Mouse (Mus musculus) layer of hippocampus, adult 9-11 months (tissue): Measurements from ENCODE around the gene Ift122.

Experiments
- DNase-seq: peaks from one replicate; pipeline ENCODE4 v3.0.0; 2022

Gene Ift122

DNA sequence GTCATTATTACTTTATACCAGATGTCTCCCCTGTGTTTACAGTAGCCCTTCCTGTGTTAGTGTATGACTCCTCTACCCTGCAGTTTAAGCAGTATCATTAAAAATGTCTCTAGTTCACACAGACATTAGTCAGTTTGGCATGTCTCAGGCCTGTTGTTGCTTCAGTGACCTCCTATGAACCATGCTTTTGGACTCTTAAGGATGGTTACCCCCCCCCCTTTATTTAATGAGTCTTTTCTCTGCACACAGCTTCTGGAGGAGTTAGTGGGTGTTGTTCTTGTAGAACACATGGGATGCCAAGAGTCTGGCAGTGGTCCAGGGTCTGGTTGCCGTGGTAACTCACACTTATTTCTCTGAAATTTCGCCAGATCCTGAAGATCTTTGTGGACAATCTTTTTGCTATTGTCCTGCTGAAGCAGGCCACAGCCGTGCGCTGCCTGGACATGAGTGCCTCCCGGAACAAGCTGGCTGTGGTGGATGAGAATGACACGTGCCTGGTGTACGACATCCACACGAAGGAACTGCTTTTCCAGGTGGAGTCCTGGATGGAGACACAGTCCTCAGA, 38.3 kb downstream of the Ift122 start:
- peak; percentile 69 for DNase-seq

DNA sequence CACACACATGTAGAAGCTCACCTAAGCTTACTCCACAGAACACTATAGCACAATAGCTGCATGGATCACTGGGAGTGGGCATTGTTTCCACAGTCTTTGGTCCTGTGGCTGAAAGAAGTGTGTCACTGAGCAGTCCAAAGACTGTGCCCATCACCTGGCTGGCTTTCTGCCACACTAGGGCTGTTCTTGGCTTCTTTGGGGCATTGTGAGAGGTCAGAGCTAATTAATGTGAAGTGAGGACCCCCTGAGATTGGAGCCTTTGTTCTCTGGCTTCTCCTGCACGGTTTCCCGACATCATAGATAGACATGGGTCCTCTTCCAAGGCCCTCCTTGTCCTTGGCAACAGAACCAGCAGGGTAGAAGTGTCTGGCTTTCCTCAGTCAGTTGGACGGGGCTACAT, 39.1 kb downstream of the Ift122 start:
- no peak for DNase-seq

GRCm38 (mm10) chr6:115896346-115896745, 43.1 kb downstream of the Ift122 start:
- no peak for DNase-seq

DNA sequence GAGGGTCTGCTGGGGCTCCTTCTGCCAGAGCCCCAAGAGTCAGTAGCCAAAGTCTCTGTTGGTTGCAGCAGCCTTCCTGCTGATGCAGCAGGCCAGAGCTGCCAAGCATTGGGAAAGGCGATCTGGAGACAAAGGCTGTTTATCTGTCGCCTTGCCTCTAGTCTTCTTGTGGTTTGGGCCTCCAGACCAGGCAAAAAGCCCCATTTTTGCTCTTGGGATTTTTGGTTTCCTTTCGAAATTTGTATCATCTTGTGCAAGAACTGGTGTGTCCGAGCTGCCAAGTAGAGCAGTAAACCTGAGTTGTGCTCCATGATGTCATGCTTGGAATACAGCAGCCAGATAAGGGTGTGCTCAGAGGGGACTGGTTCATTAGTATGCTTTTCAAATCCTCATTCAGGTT, 43.8 kb downstream of the Ift122 start:
- no peak for DNase-seq

DNA sequence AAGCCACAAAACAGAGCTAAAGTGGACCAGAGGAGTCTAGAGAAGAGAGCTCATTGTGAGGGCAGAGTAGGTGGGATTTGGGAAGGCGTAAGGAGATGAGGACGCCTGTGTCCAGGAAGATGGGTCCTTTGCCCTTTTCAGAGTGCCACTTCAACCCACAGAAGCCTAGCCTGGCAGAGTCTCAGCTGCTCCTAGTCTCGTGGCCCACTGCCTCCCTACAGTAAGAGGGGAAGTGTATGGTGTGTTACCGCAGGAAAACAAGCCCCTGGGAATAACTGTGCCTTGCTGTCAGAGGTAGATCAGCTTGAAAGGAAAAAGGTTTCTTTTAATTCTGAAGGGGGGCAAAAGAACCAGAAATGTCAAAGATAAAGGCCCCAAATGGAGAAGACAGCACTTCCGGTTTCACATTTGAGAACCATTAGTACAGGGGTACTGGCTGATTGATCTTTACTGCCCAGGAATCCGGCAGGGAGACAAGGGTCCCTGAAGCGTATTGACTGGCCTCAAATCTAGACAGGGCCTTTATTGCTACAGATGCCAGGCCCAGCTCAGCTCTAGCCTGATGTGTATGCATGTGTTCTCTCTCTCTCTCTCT, 44.8 kb downstream of the Ift122 start:
- DNase-seq = no peak

DNA sequence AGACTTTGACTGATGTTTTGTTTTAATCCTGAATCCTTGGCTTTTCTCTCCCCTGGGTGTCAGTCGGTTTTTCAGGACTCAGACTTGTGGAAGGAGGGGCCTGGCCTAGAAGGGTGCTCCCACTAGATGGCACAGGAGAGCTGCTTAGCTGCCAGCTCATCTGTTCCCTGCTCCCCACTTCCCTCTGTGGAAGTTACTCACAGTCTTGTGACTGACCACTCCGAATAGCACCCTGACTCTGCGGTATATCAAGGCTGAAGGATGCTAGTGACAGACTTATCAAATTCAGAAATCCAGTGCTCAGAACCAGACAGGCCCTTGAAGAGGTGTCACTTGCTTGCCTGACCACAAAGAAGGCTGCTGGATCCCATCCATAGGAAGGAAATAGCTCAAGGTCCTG, 47.8 kb downstream of the Ift122 start:
- peak; percentile 88 for DNase-seq

DNA sequence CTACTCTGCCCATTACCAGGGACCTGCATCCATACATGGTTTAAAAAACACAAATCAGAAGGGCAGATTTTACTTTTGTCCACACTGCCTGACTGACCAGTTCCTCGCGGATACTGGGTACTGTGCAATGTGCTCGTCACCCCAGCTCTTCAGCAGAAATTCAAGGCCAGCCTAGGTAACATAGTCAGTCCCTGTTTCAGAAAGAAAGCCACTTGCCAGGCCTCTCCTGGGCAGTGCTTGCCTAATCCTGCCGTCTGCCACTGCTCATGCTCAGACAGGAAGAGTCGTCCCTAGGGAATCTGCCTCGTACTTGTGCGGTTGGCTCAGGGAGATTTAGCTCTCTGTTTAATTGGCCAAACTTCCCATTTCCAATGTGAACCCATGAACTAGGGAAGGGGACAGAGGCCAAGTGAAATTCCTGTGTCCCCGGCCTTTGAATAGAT, 48.2 kb downstream of the Ift122 start:
- no peak for DNase-seq

DNA sequence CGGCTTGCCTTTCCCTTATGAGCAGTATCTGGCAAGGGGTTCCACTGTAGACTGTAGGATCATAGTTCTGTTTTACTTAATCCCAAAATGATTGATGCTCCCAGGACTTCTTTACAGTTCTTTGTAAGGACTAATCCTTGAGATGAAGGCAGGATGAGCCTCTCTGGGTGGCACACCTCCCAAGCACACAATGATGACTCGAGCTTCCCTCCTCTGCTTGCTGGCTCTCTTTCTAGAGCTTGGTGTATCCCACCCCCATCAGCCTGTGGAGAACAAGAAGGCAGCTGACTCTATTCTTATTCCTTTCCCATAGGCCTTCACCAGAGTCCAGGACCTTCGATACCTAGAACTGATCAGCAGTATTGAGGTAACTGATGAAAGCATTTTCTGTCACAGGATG, 49.3 kb downstream of the Ift122 start:
- no peak for DNase-seq

DNA sequence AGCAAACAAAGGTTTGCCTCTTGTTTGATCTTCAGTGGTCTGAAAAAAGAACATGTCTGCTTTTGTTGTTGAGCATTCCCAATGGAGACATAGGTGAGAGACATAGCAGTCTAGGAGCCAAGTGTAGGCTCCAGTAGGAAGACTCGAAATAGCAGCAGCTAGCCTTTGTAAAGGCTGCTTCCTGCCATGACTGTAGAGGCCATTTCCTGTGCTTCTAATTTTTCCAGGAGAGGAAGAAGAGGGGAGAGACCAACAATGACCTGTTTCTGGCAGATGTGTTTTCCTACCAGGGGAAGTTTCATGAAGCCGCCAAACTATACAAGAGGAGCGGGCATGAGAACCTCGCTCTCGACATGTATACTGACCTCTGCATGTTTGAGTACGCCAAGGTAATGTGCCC, 52.3 kb downstream of the Ift122 start:
- no peak for DNase-seq

DNA sequence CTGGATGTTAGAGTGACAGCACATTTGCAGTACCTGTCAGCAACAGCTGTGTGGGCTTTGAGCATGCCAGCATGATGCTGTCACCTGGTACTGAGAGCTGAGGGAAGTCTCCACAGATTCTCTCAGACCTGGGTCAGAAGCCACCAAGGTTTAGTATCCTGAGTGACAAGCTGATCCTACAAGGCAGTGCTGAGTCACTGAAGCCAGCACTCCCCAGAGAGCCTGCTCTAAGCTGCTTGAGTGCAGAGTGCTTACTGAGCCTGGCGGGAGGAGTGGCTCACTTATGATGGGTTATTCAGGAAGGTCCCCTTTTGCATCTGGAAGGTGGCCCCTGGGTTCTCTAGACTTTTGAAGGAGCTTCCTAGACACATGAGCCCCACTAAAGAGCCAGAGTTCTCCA, 53.2 kb downstream of the Ift122 start:
- DNase-seq = no peak

DNA sequence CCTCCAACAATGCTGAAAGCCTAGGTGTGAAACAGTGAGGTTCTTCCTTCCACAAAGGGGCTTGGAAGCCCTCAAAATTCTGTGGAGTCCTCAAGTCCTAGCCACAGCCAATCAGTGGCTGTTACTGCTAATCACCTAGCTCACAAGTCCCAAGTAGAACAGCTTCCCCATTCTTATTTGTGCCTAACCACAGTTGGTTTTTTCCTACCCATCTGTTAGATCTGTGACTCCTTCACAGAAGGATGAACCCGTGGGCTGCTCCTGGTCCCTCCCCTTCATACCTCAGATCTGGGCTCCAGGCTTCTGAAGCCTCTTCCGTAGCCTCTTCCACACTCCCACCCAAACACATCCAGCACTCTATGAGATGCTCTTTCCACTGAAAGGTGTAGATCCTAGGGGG, 53.6 kb downstream of the Ift122 start:
- DNase-seq = no peak

DNA sequence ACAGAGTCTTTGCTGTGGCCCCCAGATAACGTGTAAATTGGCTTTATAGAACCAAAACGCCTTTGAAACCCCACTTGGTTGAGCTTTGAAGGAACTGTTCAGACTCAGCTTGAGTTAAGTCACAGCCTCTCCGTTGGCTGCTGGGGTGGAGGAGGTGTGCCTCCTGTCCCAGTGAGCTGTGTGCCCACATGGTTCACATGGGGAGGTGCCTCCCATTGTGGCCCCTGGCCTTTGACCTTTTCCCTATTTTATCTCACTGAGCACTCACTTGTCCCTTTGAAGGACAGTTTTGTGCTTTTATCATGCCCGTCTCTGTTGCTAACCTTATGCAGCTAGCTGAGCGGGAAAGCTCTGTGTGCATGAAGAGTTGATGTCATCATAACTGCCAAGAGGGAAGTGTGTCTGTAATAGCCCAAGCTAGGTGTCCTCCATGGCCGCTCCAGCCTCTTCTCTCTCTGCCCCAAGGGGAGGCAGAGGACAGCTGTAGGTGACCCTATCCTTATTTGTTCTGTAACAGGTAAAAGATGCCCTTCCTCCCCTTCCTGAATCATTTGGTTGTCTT, 55.2 kb downstream of the Ift122 start:
- no peak for DNase-seq

DNA sequence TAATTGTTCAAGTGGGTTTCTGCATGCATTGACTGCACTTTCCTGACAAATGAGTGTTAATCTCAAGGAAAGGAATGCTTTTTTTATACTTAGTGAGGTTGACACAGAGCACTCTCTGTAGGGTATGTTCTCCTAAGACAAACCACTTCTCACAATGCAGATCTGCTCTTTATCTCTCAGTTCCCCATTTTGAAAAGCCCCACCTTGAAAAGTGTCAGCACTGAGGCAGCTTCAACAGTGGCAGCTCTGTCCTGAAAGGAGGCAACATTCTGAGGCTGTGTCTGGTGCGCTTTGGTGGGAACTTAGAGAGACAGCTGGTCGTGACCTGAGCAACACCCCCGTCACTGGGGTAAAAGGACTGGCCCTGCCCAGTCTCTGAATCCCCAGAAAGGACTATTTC, 55.8 kb downstream of the Ift122 start:
- DNase-seq = no peak

DNA sequence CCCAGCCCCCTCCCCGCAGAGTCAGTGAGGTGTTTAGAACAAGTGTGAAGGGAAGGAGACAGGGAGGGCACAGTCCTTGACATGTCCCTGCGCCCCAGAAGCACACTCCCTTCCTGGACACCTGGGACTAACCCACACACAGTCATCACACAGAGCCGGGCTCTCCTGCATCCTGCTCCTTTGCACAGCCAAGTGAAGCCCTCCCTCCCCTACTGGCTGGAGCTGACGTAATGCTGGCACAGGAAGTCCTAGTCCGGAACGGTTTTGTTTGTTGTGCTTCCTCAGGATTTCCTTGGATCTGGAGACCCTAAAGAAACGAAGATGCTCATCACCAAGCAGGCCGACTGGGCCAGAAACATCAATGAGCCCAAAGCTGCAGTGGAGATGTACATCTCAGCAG, 56.7 kb downstream of the Ift122 start:
- no peak for DNase-seq

DNA sequence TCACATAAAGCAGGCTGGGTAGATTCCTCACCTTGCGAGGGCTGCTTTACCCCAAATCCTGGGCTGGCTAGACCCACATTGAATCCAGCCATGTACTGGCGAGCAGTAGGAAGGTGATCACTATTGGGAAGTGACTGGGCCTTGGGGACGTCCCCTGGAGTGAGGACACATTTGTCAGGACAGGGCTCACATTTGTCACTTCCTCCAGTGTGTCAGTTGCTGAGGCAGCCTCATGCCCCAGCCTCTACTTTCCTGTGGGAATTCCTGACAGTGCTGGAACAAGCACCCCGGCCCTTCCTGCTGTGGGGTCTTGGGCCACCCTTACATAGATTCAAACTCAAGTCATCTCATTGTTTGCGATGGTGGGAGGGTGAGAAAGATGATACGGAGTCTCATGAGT, 58.5 kb downstream of the Ift122 start:
- no peak for DNase-seq

- peak; percentile 76 for DNase-seq
Observed at GRCm38 (mm10) chr6:115913482-115913881, 60.2 kb downstream of the Ift122 start.

DNA sequence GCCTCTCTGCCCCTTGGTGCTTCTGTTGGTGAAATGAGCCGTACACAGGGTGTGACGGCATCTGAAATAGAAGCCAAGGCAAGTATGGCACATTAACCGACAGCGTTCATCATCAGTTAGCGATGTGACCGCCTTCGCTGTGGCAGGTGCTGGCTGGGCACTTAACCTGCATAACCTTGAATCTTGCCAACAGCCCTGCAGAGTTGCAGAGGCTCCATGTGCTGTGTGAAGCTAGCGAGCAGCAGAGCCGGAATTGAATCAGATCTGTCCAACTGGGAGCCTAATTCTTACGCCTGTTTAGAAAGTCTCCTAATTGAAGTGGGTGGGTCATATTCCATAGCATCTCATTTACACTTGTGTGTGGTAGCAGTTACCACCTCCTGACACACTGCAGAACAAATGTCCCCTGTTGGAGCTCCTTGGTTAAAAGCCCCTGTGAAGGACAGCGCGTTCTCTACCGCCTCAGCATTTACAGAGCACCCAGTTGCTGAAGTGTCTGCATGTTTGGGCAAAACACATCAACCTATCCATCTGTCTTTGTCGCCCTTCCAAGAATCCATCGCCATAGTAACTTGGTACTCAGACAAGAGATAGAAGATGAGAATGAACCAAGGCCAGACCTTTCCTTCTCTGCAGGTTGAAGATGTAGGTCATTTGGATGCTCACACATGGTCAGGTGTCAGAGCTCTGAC, 61.4 kb downstream of the Ift122 start:
- DNase-seq = peak; percentile 67

DNA sequence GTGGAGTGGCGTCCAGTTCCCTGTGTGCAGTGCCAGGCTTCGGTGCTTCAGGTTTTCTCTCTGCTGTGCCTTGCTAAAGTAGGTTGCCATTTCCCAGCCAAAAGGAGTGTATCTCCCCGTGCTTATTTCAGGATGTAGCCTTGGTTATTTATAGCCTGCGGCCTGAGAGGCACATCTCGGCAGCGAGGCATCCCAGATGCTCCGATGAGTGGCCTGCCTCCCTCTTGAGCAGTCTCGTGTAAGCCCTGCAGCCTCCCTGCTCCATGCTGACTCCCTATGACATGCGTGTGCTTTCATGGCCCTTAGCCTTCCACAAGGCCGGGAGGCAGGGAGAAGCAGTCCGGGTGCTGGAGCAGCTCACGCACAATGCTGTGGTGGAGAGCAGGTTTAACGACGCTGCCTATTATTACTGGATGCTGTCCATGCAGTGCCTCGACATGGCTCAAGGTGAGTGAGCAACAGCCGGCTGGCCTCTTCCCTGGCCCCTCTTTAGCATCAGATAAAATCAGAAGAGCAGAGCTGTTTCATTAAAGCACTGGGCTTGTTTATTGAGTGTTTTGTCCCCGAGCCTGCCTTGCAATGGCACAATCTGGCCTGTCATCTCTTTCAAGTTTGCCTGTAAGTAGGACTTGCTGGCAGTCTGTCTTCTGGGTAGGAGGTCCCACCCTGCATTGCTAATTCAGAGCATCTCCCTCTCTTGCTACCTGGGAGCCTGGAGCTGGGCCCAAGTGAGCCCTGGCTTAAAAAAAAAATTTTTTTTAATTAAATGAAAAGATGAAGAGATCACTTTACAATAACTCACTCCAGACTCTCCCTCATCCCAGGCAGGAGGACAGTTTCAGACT, 62.6 kb downstream of the Ift122 start:
- peak; percentile 59 for DNase-seq

DNA sequence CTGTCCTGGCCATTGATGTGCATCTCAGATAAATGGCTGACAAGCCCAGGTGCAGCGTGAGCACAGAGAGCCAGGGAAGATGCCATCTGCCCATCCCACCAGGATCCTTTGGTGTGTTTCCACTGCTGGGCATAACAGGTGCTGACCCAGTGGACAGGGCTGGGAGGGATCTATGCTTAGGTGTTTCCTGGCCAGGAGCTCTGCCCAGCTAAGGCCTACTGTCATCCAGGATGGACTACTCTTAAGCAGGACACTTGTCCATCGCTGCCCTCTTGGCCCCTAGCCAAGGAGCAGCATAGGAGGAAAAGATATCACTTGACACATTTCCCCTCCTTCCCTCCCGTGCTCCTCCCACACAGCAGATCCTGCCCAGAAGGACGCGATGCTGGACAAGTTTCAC, 63.3 kb downstream of the Ift122 start:
- no peak for DNase-seq

DNA sequence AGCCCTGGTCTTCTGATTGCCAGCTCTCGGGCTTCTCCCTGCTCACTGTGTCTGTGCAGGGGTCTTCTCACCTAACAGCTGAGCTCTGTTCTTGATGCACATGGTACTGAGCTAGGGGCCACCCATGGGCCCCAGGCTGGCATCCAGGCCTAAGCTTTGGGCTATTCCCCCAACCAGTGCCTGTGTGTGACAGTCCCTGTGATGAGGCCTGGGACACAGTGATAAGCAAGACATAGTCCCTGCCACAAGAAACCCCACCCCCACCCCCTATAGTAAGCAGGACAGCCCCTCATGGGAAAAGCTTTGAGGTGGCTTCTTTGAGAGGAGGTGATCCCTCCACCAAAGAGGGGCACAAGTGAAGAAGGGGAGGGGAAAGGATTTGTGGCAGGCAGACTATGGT, 65.3 kb downstream of the Ift122 start:
- DNase-seq = no peak

- DNase-seq = no peak
Observed at GRCm38 (mm10) chr6:115919876-115920275, 66.6 kb downstream of the Ift122 start.

DNA sequence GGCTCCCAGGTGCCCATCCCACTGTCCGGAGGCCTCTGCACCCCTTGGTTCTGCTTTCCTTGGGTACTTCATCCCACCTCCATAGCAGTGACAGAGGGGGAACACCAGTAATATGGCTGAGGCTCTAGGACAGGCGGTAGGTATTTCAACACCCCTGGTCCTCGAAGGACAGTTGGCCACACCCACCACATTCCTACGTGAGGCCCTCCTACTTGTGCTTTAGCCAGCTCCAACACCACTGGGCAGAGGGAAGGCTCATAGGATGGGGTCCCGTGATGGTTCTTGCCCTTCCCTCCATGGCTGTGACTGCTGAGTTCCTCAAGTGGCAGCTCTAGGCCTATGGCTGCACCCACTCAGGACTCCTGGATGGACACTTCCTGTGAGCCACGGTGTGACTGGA, 71.6 kb downstream of the Ift122 start:
- DNase-seq = no peak

DNA sequence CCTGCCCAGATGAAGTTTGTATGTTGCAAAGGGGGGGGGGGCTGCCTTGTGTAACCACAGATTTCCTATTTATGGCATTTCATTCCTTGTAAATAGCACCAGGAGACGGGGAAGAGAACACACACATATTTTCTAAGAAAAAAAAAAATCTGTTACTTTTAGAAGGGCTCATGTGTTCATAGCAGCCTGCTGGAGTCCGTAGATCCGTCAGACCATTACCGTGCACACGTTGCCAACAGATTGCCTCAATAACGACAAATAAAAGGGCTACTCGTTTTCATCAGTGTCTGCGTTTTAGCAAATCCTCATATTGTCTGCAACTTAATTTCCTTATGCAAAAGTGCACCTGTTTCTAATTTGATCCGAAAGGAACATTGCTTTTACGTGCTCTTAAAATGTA, 73.1 kb downstream of the Ift122 start:
- DNase-seq = no peak
